Mouse (Mus musculus): ENCODE data around the gene Mysm1. TPM values are rescaled to one million over a fixed set of nuclear protein-coding genes. Genes with fewer than 3 reads are reported as not detected.

Gene Mysm1
- polyA plus RNA-seq, 1 experiment from 2014 or later, result 35.1 TPM

DNA sequence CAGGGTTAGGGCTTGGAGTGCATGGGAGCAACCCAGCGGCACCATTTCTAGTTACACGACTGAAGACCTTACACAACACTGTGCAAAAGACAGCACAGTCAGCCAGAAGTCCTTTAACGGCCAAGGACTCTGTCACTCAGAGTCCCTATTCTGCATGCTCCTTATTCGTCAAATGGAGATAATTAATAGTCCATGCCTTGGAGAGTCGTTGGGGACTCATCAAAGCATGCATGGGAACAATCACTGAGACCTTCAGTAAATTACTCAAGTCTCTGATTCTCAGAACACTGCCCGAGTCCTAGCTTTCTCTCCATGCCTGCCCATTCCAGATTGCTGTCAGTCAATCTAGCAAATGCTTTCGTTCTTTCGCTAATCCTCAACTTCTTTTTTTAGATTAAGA is 28.9 kb upstream of the Mysm1 start:
- Histone ChIP-seq H3K27ac (no peak overlapping the region), H3K4me1 (replicated peaks) (no peaks in the 10 kb centered on the region), H3K4me2 (no peak overlapping the region), H3K27me3 (no peaks in the 10 kb centered on the region), H3K36me3 (no peaks in the 10 kb centered on the region), H3K9me3 (no peaks in the 10 kb centered on the region), H3K9ac (replicated peaks) (no peak overlapping the region), H3K4me3 (replicated peaks) (no peak overlapping the region)
- WGBS, result 49% methylated on average over 8 of the region's 8 CpGs
- no peak for ATAC-seq (ENCODE audit: insufficient number of reproducible peaks, insufficient read depth, low FRiP score, low TSS enrichment, low read depth)

DNA sequence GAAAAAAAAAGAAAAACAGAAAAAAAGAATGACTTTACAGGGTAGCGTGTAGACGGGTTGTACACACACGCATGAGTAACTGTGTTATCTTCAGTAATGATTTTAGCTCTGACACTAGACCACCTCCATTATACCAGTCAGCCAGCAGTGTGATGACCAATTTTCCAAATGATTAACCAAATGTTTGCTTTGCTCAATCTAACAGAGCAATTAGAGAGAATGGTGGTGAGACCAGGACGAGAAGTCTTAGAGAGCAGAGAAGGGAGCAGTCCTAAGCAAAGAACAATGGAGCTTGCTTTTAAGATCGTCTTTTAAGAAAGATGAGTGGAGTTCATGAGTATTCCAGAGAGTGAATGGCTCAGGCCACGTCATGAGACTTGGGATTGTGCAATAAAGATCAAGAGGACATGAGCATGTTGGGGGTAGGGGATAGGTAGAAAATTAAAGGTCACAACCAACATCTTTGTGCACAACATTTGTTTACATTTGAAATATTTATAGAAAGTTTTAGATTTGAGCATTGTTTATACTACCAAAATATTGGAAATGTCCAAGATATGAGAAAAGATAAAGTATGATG is 26.4 kb upstream of the Mysm1 start:
- H3K27me3 ChIP-seq, result no peaks in the 10 kb centered on the region
- H3K36me3 ChIP-seq, result no peaks in the 10 kb centered on the region
- no peak overlapping the region for H3K4me2 ChIP-seq
- H3K27ac ChIP-seq, result no peak overlapping the region
- no peak overlapping the region for H3K4me3 ChIP-seq (replicated peaks)
- no peaks in the 10 kb centered on the region for H3K4me1 ChIP-seq (replicated peaks)
- H3K9me3 ChIP-seq, result no peaks in the 10 kb centered on the region
- WGBS, result 88% methylated on average over 6 of the region's 6 CpGs
- H3K9ac ChIP-seq (replicated peaks), result no peak overlapping the region
- no peak for ATAC-seq (ENCODE audit: insufficient number of reproducible peaks, insufficient read depth, low FRiP score, low TSS enrichment, low read depth)

DNA sequence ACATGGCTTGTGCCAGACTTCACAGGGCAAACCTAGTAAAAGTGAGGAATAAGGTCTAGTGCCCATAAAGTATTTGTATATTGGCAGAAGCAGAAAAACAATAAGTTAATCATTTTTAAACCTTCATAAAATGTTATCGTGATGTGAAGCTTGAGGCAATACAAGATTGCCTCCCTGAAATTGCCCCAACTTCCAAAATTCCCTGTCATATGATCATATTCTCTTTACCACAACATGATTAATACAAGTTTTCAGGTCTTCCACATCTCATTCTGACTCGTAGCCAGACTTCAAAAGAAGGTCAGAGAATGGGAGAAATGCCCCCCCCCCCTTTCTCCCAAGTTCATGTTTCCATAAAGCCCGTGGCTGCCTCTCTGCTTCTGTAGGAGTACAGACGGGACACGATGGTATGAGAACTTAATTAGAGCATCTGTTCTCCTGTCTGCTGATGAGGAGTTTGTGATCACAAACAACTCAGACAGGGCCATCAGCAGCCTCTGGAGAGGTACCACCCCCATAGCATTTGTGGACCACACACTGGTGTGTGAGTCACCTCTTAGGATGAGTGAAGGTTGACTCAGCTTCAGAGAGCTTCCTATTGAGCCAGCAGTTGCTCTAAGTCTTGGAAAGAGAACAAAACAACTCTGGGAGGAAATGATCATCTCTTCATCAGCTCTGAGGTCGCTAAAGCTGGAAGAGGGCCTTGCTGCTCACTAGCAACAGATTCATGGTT is 22.3 kb upstream of the Mysm1 start:
- no peak overlapping the region for H3K9ac ChIP-seq (replicated peaks)
- no peak for ATAC-seq (ENCODE audit: insufficient number of reproducible peaks, insufficient read depth, low FRiP score, low TSS enrichment, low read depth)
- no peak overlapping the region for H3K4me3 ChIP-seq (replicated peaks)
- 0 out of 2 replicates have a peak, but pooled peaks cover 3% of the 10 kb centered on the region for H3K4me1 ChIP-seq (replicated peaks)
- 56% methylated on average over 6 of the region's 6 CpGs for WGBS
- H3K9me3 ChIP-seq, result no peaks in the 10 kb centered on the region
- H3K27ac ChIP-seq, result no peak overlapping the region
- H3K36me3 ChIP-seq, result no peaks in the 10 kb centered on the region
- H3K4me2 ChIP-seq, result no peak overlapping the region
- no peaks in the 10 kb centered on the region for H3K27me3 ChIP-seq

DNA sequence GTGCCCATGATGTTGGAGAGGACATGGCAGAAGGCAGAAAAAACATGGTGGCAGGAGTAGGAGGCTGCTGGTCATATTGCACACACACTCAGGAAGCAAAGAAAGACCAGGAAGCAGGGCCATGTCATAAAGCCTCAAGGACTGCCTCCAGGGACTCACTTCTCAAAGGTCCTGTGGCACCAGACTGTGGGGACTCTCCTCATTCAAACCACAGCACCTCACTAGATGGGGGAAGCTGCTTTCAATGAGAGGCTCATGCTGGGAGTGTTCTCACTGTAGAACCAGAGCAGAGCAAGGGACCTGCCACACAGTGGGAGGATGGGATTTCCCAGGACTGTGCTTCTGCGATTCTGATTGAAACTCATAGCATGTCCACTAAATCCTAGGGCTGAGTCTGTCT is 21.2 kb upstream of the Mysm1 start:
- 79% methylated on average over 1 of the region's 1 CpGs for WGBS
- Histone ChIP-seq H3K4me3 (replicated peaks) (no peak overlapping the region), H3K36me3 (no peaks in the 10 kb centered on the region), H3K4me2 (no peak overlapping the region), H3K4me1 (replicated peaks) (peaks cover 6% of the 10 kb centered on the region; the same call in 1 of the 2 replicates), H3K27ac (no peak overlapping the region), H3K9ac (replicated peaks) (no peak overlapping the region), H3K9me3 (no peaks in the 10 kb centered on the region), H3K27me3 (no peaks in the 10 kb centered on the region)
- no peak for ATAC-seq (ENCODE audit: insufficient number of reproducible peaks, insufficient read depth, low FRiP score, low TSS enrichment, low read depth)

DNA sequence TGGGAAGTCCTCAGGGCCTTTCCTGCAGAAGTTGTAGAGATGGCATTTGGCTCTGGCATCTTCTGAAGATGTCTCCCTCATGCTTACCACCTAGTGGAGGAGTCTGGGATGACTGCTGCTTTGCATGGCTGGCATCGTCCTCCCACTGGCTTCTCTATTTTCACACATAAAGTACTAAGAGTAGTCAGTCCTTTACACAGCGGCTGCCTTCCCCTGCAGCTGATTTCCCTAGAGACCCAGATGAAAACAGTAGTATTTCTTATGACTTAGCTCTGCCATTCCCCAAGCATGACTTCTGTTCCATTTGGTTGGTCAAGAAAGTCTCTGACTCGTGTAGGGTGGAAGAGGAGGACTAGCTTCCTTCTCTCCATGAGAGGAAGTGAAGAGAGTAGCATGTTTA is 20.3 kb upstream of the Mysm1 start:
- no peak for ATAC-seq (ENCODE audit: insufficient number of reproducible peaks, insufficient read depth, low FRiP score, low TSS enrichment, low read depth)
- H3K4me3 ChIP-seq (replicated peaks), result no peak overlapping the region
- no peak overlapping the region for H3K9ac ChIP-seq (replicated peaks)
- no peak overlapping the region for H3K27ac ChIP-seq
- WGBS, result 59% methylated on average over 3 of the region's 3 CpGs
- no peaks in the 10 kb centered on the region for H3K36me3 ChIP-seq
- no peaks in the 10 kb centered on the region for H3K27me3 ChIP-seq
- no peak overlapping the region for H3K4me2 ChIP-seq
- H3K9me3 ChIP-seq, result no peaks in the 10 kb centered on the region
- H3K4me1 ChIP-seq (replicated peaks), result peaks cover 6% of the 10 kb centered on the region; the same call in 1 of the 2 replicates

DNA sequence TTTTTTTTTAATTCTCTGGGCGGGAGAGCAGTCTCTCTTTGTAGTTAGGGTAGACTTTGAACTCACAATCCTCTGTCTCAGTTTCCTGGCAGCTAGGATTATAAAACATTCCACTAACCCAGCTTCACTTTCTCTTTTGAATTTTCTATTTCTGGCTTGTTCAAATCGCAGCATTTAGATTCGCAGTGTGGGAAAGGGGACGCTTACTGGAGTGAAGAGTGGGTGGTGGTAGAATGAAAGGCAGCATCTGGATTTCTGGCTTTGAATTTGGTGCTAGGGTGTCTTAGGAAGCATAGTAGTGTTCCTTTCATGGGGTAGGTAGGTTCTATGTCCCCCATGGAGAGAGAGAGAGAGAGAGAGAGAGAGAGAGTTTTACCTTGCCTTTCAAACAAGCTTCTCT is 17.0 kb upstream of the Mysm1 start:
- no peak for ATAC-seq (ENCODE audit: insufficient number of reproducible peaks, insufficient read depth, low FRiP score, low TSS enrichment, low read depth)
- peaks cover 6% of the 10 kb centered on the region; the same call in 1 of the 2 replicates for H3K4me1 ChIP-seq (replicated peaks)
- H3K36me3 ChIP-seq, result no peaks in the 10 kb centered on the region
- WGBS, result 83% methylated on average over 4 of the region's 4 CpGs
- no peak overlapping the region for H3K9ac ChIP-seq (replicated peaks)
- H3K27me3 ChIP-seq, result no peaks in the 10 kb centered on the region
- no peak overlapping the region for H3K4me3 ChIP-seq (replicated peaks)
- H3K9me3 ChIP-seq, result no peaks in the 10 kb centered on the region
- H3K27ac ChIP-seq, result no peak overlapping the region
- H3K4me2 ChIP-seq, result no peak overlapping the region

DNA sequence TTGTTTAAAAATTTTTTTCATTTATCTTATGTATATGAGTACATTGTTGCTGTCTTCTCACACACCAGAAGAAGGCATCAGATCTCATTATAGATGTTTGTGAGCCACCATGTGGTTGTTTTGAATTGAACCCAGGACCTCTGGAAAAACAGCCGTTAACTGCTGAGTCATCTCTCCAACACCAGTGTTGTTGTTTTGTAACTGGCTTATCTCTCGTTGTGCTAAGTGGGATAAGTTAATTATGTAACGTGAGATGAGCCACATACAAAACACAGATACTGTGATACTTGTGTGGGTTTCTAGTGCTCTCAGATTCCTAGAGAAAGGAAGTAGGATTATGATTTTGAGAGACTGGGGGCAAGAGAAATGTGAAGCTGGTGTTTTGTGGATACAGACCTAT is 11.3 kb upstream of the Mysm1 start:
- no peaks in the 10 kb centered on the region for H3K9me3 ChIP-seq
- ATAC-seq (ENCODE audit: insufficient number of reproducible peaks, insufficient read depth, low FRiP score, low TSS enrichment, low read depth), result no peak
- WGBS, result 58% methylated on average over 3 of the region's 3 CpGs
- H3K4me1 ChIP-seq (replicated peaks), result no peaks in the 10 kb centered on the region
- H3K4me3 ChIP-seq (replicated peaks), result no peak overlapping the region
- H3K9ac ChIP-seq (replicated peaks), result no peak overlapping the region
- H3K27me3 ChIP-seq, result no peaks in the 10 kb centered on the region
- no peak overlapping the region for H3K27ac ChIP-seq
- no peak overlapping the region for H3K4me2 ChIP-seq
- H3K36me3 ChIP-seq, result no peaks in the 10 kb centered on the region

DNA sequence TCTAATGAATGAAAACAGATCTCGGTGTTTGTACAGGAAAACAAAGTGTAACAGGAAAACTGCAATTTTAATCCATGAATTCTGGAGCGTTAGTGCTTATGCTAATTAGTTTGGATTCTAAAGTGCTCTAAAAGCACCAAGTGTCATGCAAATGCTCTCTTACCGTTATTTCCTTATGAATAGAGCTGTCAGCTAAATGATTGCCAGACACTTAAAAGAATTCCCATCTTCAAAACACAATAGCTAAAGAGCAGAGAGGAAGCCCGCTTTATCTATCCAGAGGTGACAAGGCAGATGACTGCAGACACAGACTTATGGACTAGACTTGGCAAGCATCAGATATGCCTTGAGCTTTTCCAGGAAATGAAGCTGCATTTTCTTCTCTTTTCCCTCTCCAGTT is 8.8 kb upstream of the Mysm1 start:
- no peaks in the 10 kb centered on the region for H3K4me1 ChIP-seq (replicated peaks)
- no peaks in the 10 kb centered on the region for H3K27me3 ChIP-seq
- H3K4me3 ChIP-seq (replicated peaks), result no peak overlapping the region
- H3K27ac ChIP-seq, result no peak overlapping the region
- WGBS, result 59% methylated on average over 4 of the region's 4 CpGs
- ATAC-seq (ENCODE audit: insufficient number of reproducible peaks, insufficient read depth, low FRiP score, low TSS enrichment, low read depth), result no peak
- H3K4me2 ChIP-seq, result no peak overlapping the region
- no peaks in the 10 kb centered on the region for H3K36me3 ChIP-seq
- no peak overlapping the region for H3K9ac ChIP-seq (replicated peaks)
- H3K9me3 ChIP-seq, result no peaks in the 10 kb centered on the region

DNA sequence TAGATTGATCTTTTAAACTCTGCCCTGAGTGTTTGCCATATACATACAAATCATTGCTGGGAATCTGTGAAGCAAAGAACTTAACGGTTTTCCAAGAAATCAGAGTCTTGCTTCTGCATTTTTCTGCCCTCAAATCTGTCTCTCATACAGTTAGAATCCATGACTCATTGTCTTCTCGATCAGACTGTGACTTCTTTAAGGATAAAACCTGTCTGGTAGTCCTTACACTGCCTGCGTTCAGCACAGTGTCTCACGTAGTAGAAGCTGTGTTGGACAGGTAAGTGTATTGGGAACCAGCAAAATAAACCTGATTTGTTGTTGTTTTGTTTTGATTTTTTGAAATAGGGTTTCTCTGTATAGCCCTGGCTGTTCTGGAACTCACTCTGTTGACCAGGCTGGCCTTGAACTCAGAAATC is 608 bp upstream of the Mysm1 start:
- peak overlapping the region; percentile 82 for H3K4me3 ChIP-seq (replicated peaks)
- H3K4me1 ChIP-seq (replicated peaks), result peaks cover 13% of the 10 kb centered on the region
- no peaks in the 10 kb centered on the region for H3K27me3 ChIP-seq
- WGBS, result 50% methylated on average over 4 of the region's 4 CpGs
- H3K9ac ChIP-seq (replicated peaks), result peak overlapping the region; percentile 91
- H3K36me3 ChIP-seq, result peaks cover 14% of the 10 kb centered on the region
- no peak for ATAC-seq (ENCODE audit: insufficient number of reproducible peaks, insufficient read depth, low FRiP score, low TSS enrichment, low read depth)
- peak overlapping the region; percentile 83; the same call in 1 of the 2 replicates for H3K27ac ChIP-seq
- H3K9me3 ChIP-seq, result no peaks in the 10 kb centered on the region
- peak overlapping the region; percentile 84 for H3K4me2 ChIP-seq

DNA sequence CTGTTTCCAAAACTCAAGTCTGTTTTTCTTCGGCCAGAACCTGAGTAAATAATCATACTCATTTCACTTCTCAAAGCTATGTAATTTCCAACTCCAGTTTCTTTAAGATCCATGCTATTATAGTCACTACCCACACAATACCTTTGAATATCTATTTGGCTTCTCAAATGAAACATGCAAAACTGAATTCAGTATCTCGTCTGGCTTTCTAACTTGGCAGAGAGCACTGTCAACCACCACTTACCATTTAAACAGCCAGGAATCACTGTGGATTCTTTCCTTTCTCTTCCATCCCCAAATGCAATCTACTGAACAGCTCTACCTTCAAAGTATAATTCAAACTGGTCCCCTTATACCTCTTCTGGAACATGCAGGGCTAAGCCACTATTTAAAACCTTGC is 5.6 kb downstream of the Mysm1 start:
- Histone ChIP-seq H3K4me1 (replicated peaks) (peaks cover 13% of the 10 kb centered on the region), H3K9ac (replicated peaks) (no peak overlapping the region), H3K9me3 (no peaks in the 10 kb centered on the region), H3K4me3 (replicated peaks) (no peak overlapping the region), H3K27ac (no peak overlapping the region), H3K36me3 (peaks cover 53% of the 10 kb centered on the region), H3K4me2 (no peak overlapping the region), H3K27me3 (no peaks in the 10 kb centered on the region)
- 89% methylated on average over 2 of the region's 2 CpGs for WGBS
- no peak for ATAC-seq (ENCODE audit: insufficient number of reproducible peaks, insufficient read depth, low FRiP score, low TSS enrichment, low read depth)

DNA sequence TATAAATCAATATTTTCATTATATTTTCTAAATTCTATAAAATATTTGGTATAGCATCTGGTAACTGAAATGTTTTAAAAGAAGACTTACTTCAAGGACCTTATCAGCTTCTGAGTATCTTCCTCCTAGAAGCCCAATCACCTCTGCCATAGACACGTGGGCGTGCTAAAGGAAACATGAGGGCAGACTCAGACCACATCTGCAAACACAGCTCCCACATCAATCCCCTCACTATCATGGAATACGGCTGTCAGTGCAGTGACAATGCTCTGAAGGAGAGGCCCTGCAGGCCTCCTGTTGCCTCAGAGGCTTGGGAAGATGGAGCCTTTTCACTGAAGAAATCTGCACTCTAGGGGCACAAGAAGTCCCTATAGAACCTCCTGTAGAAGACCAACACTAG is 26.1 kb downstream of the Mysm1 start:
- Histone ChIP-seq H3K9me3 (no peaks in the 10 kb centered on the region), H3K9ac (replicated peaks) (no peak overlapping the region), H3K4me2 (no peak overlapping the region), H3K4me3 (replicated peaks) (no peak overlapping the region), H3K27me3 (no peaks in the 10 kb centered on the region), H3K4me1 (replicated peaks) (no peaks in the 10 kb centered on the region), H3K36me3 (peaks cover 73% of the 10 kb centered on the region), H3K27ac (no peak overlapping the region)
- no peak for ATAC-seq (ENCODE audit: insufficient number of reproducible peaks, insufficient read depth, low FRiP score, low TSS enrichment, low read depth)
- WGBS, result 87% methylated on average over 3 of the region's 3 CpGs

Measured in limb, embryonic 12.5 days (tissue).